Mouse (Mus musculus) heart, adult 10 weeks (tissue): ENCODE data around the gene Adam11. TPM values are rescaled to one million over a fixed set of nuclear protein-coding genes. Genes with fewer than 3 reads are reported as not detected.

Experiments
- polyA plus RNA-seq: library from polyadenylated mRNA; stranded (reverse); fragments of 350-450 nt; fragmentation: Illumina TruSeq; extraction: RNeasy Lipid Tissue Mini Kit (QIAGEN cat#74804); gene quantifications from one replicate; pipeline ENCODE4 v1.2.3, GENCODE M21; 2014; ENCODE audit warnings: low read depth, low replicate concordance

Gene Adam11
- 8.0 TPM for polyA plus RNA-seq

DNA sequence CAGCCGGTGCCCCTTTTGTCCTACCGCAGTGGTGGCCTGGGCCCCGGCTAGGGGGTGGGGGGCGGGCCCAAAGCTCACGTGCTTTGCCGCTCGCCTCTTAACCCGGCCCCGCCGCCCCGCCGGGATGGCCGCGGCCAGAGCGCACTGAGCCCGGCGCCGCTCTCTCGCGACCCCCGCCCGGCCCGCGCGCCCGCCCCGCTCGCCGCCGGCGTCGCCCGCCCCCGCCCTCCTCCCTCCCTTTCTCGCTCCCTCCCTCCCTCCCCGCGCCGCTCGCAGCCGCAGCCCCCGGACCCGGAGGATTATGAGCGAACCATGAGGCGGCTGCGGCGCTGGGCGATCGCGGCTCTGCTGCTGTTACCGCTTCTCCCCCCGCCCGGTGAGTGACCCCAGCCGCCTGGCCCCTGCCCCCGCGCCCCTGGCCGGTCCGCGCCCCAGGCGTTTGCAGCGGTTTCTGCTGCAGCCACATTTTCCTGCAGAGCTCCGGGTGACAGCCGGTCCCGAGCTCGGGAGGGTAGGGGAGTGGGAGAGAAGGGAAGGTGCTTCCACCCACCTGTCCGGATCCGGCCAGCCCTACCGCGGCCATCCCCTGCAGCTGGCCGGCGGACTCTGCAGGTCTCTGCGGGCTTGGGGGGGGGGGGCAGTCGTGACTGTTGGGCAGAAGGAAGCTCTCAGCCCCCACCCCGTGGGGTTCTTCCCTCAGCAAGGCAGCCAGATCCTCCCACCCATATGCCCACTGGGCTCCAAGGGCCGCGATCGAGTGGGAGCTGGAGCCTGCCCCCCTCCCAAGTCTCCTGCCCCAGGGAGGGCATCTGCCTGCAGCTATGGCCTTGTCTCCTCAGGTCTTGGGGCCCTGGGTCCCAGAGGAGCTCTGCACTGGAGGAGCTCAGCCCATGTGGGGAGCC, at the start of gene Adam11:
Adam11 (plus strand) TSS at position 131 of the 902 bp plus-strand sequence.

DNA sequence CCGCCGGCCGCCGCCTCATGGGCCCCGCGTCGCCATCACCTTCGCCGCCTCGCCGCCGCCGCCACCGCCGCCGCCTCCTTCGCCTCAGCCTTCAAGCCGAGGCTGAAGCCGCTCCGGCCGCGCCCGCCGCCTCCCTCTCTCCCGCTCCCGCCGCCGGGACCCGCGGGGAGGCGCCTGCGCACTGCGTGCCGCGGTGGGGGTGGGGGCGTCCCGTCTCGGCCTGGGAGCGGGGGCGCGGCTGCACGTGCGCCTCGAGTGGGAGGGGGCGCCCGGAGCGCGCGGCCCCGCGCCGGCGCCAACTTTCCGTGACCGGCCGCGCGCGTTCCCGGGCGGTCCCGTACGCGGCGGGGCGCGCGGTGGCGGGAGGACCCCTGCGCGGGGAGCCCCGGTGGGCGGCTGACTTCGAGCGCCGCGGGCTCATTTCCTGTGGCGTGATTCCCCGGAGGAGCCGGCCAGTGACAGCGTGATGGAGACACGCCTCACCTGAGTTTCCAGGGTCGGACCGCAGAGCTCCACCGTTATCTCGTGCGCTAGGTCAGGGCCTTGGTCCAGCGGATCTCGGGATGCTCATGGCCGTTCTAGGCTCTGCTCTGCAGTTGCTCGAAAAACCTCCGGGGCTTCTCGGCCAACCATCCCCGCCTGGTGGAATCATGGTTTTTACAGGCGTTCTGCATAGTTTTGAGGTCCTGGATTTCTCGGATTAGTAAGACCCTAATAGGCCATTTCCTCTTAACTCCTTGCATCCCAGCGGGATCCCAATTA, 58.0 kb downstream of the Adam11 start, which contains the start of gene Gjc1:
Gjc1 (minus strand) TSS at position 680 of the 762 bp plus-strand sequence.

Other genes starting within 250 kb of the Adam11 start
- 19.1 TPM for gene Gpatch8, start 205.0 kb upstream of the Adam11 start, polyA plus RNA-seq
- 7.1 TPM for gene Gm11627, start 182.0 kb upstream of the Adam11 start, polyA plus RNA-seq
- 3.2 TPM for gene Fzd2, start 157.0 kb upstream of the Adam11 start, polyA plus RNA-seq
- gene Meioc, start 97.7 kb upstream of the Adam11 start, polyA plus RNA-seq, result not detected
- 21.2 TPM for gene Ccdc43, start 63.7 kb upstream of the Adam11 start, polyA plus RNA-seq
- 20.8 TPM for gene Gjc1, start 58.3 kb downstream of the Adam11 start, polyA plus RNA-seq
- gene Higd1b, start 74.4 kb downstream of the Adam11 start, polyA plus RNA-seq, result 18.3 TPM
- 32.4 TPM for gene Eftud2, start 119.5 kb downstream of the Adam11 start, polyA plus RNA-seq
- gene Ccdc103, start 119.8 kb downstream of the Adam11 start, polyA plus RNA-seq, result 0.42 TPM
- gene Fam187a, start 123.7 kb downstream of the Adam11 start, polyA plus RNA-seq, result not detected
- not detected for gene Gfap, start 139.5 kb downstream of the Adam11 start, polyA plus RNA-seq
- not detected for gene Kif18b, start 163.7 kb downstream of the Adam11 start, polyA plus RNA-seq
- gene C1ql1, start 185.2 kb downstream of the Adam11 start, polyA plus RNA-seq, result not detected